Mouse (Mus musculus): ENCODE data around the gene Cope.

The Cope gene

GRCm38 (mm10) chr8:70313399-70313798, 11.1 kb downstream of the Cope start:
- DNase-seq (ENCODE audit: low spot score), result peak; percentile 93

GRCm38 (mm10) chr8:70315624-70316510, 13.5 kb downstream of the Cope start, which contains the start of gene Cers1:
Gene Cers1, plus strand, starts transcription at chr8:70315775.
- DNase-seq (ENCODE audit: low spot score), result peak; percentile 78

GRCm38 (mm10) chr8:70316511-70317504, 14.5 kb downstream of the Cope start:
- peak; percentile 92 for DNase-seq (ENCODE audit: low spot score)

GRCm38 (mm10) chr8:70317872-70318271, 15.6 kb downstream of the Cope start:
- no peak for DNase-seq (ENCODE audit: low spot score)

- DNase-seq (ENCODE audit: low spot score), result no peak
Observed at GRCm38 (mm10) chr8:70323716-70324115, 21.4 kb downstream of the Cope start.

- no peak for DNase-seq (ENCODE audit: low spot score)
Observed at GRCm38 (mm10) chr8:70327512-70327911, 25.2 kb downstream of the Cope start.

- no peak for DNase-seq (ENCODE audit: low spot score)
Observed at GRCm38 (mm10) chr8:70329124-70329834, 27.0 kb downstream of the Cope start, which contains the start of gene Gdf1. Gene Gdf1, plus strand, starts transcription at chr8:70329817.

- no peak for DNase-seq (ENCODE audit: low spot score)
Observed at GRCm38 (mm10) chr8:70329835-70330740, 27.8 kb downstream of the Cope start.

- no peak for DNase-seq (ENCODE audit: low spot score)
Observed at GRCm38 (mm10) chr8:70330741-70331364, 28.5 kb downstream of the Cope start.

- no peak for DNase-seq (ENCODE audit: low spot score)
Observed at GRCm38 (mm10) chr8:70331526-70331925, 29.2 kb downstream of the Cope start.

- no peak for DNase-seq (ENCODE audit: low spot score)
Observed at GRCm38 (mm10) chr8:70332070-70332877, 30.0 kb downstream of the Cope start.

GRCm38 (mm10) chr8:70332878-70333202, 30.5 kb downstream of the Cope start:
- no peak for DNase-seq (ENCODE audit: low spot score)

- DNase-seq (ENCODE audit: low spot score), result no peak
Observed at GRCm38 (mm10) chr8:70338931-70339330, 36.6 kb downstream of the Cope start.

GRCm38 (mm10) chr8:70340659-70341058, 38.3 kb downstream of the Cope start:
- no peak for DNase-seq (ENCODE audit: low spot score)

GRCm38 (mm10) chr8:70342007-70342406, 39.7 kb downstream of the Cope start:
- DNase-seq (ENCODE audit: low spot score), result no peak

GRCm38 (mm10) chr8:70343076-70343475, 40.8 kb downstream of the Cope start:
- DNase-seq (ENCODE audit: low spot score), result no peak

GRCm38 (mm10) chr8:70343696-70344095, 41.4 kb downstream of the Cope start:
- peak; percentile 69 for DNase-seq (ENCODE audit: low spot score)

GRCm38 (mm10) chr8:70344279-70344678, 42.0 kb downstream of the Cope start:
- DNase-seq (ENCODE audit: low spot score), result no peak

- DNase-seq (ENCODE audit: low spot score), result no peak
Observed at GRCm38 (mm10) chr8:70347443-70347842, 45.1 kb downstream of the Cope start.

All from MN1 (cell line).